Mouse (Mus musculus) ES-E14 (cell line): ENCODE results near the gene Bpgm. TPM values are rescaled to one million over a fixed set of nuclear protein-coding genes. Genes with fewer than 3 reads are reported as not detected.

Experiments used
- DNase-seq: peaks from one replicate; pipeline ENCODE4 v3.0.0-alpha.2; 2013; ENCODE audit warnings: low read depth, low spot score
- H3K27ac ChIP-seq: 2 replicates; pipeline ENCODE4 v1.5.1; 2012; ENCODE audit warnings: low read depth, mild to moderate bottlenecking, low read length, moderate library complexity, mixed read lengths; ENCODE audit not compliant: poor library complexity, insufficient read depth, severe bottlenecking
- H3K36me3 ChIP-seq: 2 replicates; pipeline ENCODE4 v1.6.1; 2012; ENCODE audit warnings: mild to moderate bottlenecking, low read length, moderate library complexity, mixed read lengths; ENCODE audit not compliant: control insufficient read depth, poor library complexity, insufficient read depth, severe bottlenecking
- H3K4me1 ChIP-seq, 2 experiments: fragments of 150-350 bp in 1 of 2; sonication (generic) in 1 of 2; 2 replicates each; pipeline ENCODE4 v1.6.1; 2012; ENCODE audit warnings: low read length in 2 of 2, mild to moderate bottlenecking in 1 of 2, mixed read lengths in 1 of 2; ENCODE audit not compliant: control insufficient read depth in 2 of 2, insufficient read depth in 2 of 2, poor library complexity in 1 of 2
- H3K4me3 ChIP-seq, 2 experiments: fragments of 150-350 bp in 1 of 2; sonication (generic) in 1 of 2; 2 replicates each; pipeline ENCODE4 v1.5.1; 2012; ENCODE audit warnings: low read length in 2 of 2, low read depth in 1 of 2, mild to moderate bottlenecking in 1 of 2, mixed read lengths in 1 of 2; ENCODE audit not compliant: insufficient read depth in 1 of 2, poor library complexity in 1 of 2, severe bottlenecking in 1 of 2
- H3K9ac ChIP-seq: 2 replicates; pipeline ENCODE4 v1.6.1; 2012; ENCODE audit warnings: low read depth, mild to moderate bottlenecking, low read length, mixed read lengths; ENCODE audit not compliant: poor library complexity, insufficient read depth, severe bottlenecking
- H3K9me3 ChIP-seq: fragments of 150-350 bp; sonication (generic); 2 replicates; pipeline ENCODE4 v1.6.1; 2012; ENCODE audit warnings: low read depth, mild to moderate bottlenecking, low read length; ENCODE audit not compliant: control insufficient read depth, insufficient read depth
- CHD2 ChIP-seq: IDR thresholded peaks from 2 replicates; pipeline ENCODE4 v1.6.1; 2014; ENCODE audit warnings: mild to moderate bottlenecking, low read depth, low read length, inconsistent platforms
- HCFC1 ChIP-seq: IDR thresholded peaks from 2 replicates; pipeline ENCODE4 v1.6.1; 2012; ENCODE audit warnings: low read length, inconsistent platforms, borderline replicate concordance; ENCODE audit not compliant: insufficient read depth
- MAFK ChIP-seq: IDR thresholded peaks from 2 replicates; pipeline ENCODE4 v1.6.1; 2014; ENCODE audit warnings: mild to moderate bottlenecking, low read depth, low read length, inconsistent platforms; ENCODE audit not compliant: insufficient read depth
- ZC3H11A ChIP-seq: IDR thresholded peaks from 2 replicates; pipeline ENCODE4 v1.6.1; 2012; ENCODE audit warnings: low read depth, mild to moderate bottlenecking, inconsistent platforms, low read length, borderline replicate concordance
- ZNF384 ChIP-seq: IDR thresholded peaks from 2 replicates; pipeline ENCODE4 v1.6.1; 2012; ENCODE audit warnings: low read depth, low read length, inconsistent platforms
- in situ Hi-C, 2 experiments: fragments of 600-800 bp; cut with MboI; formaldehyde crosslinking; loops; one replicate each; pipeline ENCODE4 v1.15.1; 2025; ENCODE audit warnings: low sequenced_read_pairs in 2 of 2, inconsistent platforms in 1 of 2; ENCODE audit not compliant: unreplicated experiment in 2 of 2
- total RNA-seq: library from RNA; depleted of rRNA; stranded (reverse); fragments of 300-350 nt; gene quantifications from 2 replicates; pipeline ENCODE4 v1.2.3, GENCODE M21; 2012; rRNA removed

Gene Bpgm
- total RNA-seq = 15.3 and 17.6 TPM in 2 replicates

- no peaks in the 10 kb centered on the region for H3K9me3 ChIP-seq
- peaks cover 0 to 3% of the 10 kb centered on the region in 2 experiments; a peak in 2 of 4 replicates for H3K4me1 ChIP-seq
- peak; percentile 98 for DNase-seq
- H3K4me3 ChIP-seq = peak within 1 kb of the TSS; percentile 87 to 97
- peak; percentile 94 for TF ChIP-seq CHD2
- no peak for TF ChIP-seq ZC3H11A
- H3K36me3 ChIP-seq = no peaks in the 10 kb centered on the region
- in situ Hi-C loops = no loop called here
- no peak within 1 kb of the TSS for H3K27ac ChIP-seq
- peak within 1 kb of the TSS; percentile 80 for H3K9ac ChIP-seq
These were observed at the start of gene Bpgm for GRCm38 (mm10) chr6:34475974-34476794. Gene Bpgm, plus strand, starts transcription at chr6:34476207.

GRCm38 (mm10) chr6:34439006-34439405, 37.0 kb upstream of the Bpgm start:
- Histone ChIP-seq H3K27ac (no peak overlapping the region), H3K4me1 (no peaks in the 10 kb centered on the region; a peak in 1 of 4 replicates), H3K9me3 (no peaks in the 10 kb centered on the region), H3K36me3 (no peaks in the 10 kb centered on the region), H3K9ac (no peak overlapping the region), H3K4me3 (no peak overlapping the region)
- no peak for DNase-seq
- no peak for TF ChIP-seq ZNF384
- TF ChIP-seq MAFK = no peak
- TF ChIP-seq ZC3H11A = no peak
- no peak for TF ChIP-seq HCFC1
- no peak for TF ChIP-seq CHD2
- in situ Hi-C loops = no loop called here

- in situ Hi-C loops = no loop called here
- no peak overlapping the region for H3K4me3 ChIP-seq
- DNase-seq = peak; percentile 13
- H3K4me1 ChIP-seq = no peaks in the 10 kb centered on the region; a peak in 1 of 4 replicates
- no peaks in the 10 kb centered on the region for H3K36me3 ChIP-seq
- no peak overlapping the region for H3K27ac ChIP-seq
- H3K9me3 ChIP-seq = no peaks in the 10 kb centered on the region
- TF ChIP-seq MAFK = no peak
- no peak for TF ChIP-seq ZC3H11A
- TF ChIP-seq HCFC1 = no peak
- TF ChIP-seq ZNF384 = no peak
- no peak for TF ChIP-seq CHD2
- no peak overlapping the region for H3K9ac ChIP-seq
These were observed 34.3 kb upstream of the Bpgm start for GRCm38 (mm10) chr6:34441556-34442257.

GRCm38 (mm10) chr6:34443791-34444190, 32.2 kb upstream of the Bpgm start:
- Histone ChIP-seq H3K36me3 (no peaks in the 10 kb centered on the region), H3K4me3 (no peak overlapping the region), H3K9me3 (no peaks in the 10 kb centered on the region), H3K4me1 (no peaks in the 10 kb centered on the region; a peak in 1 of 4 replicates), H3K9ac (no peak overlapping the region), H3K27ac (no peak overlapping the region)
- in situ Hi-C loops = no loop called here
- no peak for TF ChIP-seq ZNF384
- no peak for TF ChIP-seq HCFC1
- TF ChIP-seq ZC3H11A = no peak
- no peak for TF ChIP-seq CHD2
- no peak for DNase-seq

GRCm38 (mm10) chr6:34447961-34448360, 28.0 kb upstream of the Bpgm start:
- no peak overlapping the region for H3K9ac ChIP-seq
- DNase-seq = peak; percentile 59
- H3K27ac ChIP-seq = no peak overlapping the region
- in situ Hi-C loops = loop anchor here in 1 of 2 experiments (5.0 kb wide), 1 partner anchor 156 kb away; no protein-coding TSS in a partner anchor
- no peaks in the 10 kb centered on the region for H3K9me3 ChIP-seq
- TF ChIP-seq ZNF384 (no peak), ZC3H11A (peak; percentile 75; the same call in 1 of the 2 replicates)
- no peak overlapping the region for H3K4me3 ChIP-seq
- no peaks in the 10 kb centered on the region for H3K36me3 ChIP-seq
- H3K4me1 ChIP-seq = no peaks in the 10 kb centered on the region
